Mouse (Mus musculus) intestine, embryonic 14.5 days (tissue): ENCODE data around the gene Zfand2b. TPM values are rescaled to one million over a fixed set of nuclear protein-coding genes. Genes with fewer than 3 reads are reported as not detected.
A peak's percentile ranks its signal among the peaks of the same experiment; 100 is the strongest.

ENCODE experiments used
- ATAC-seq: fragments of 200-750 bp; cut with Nextera tagmentation; replicated peaks from 2 replicates; pipeline ENCODE4 v1.8.0; 2017; ENCODE audit warnings: low read depth, moderate number of reproducible peaks, moderate TSS enrichment, moderate library complexity; ENCODE audit not compliant: low FRiP score, low TSS enrichment
- DNase-seq: peaks from one replicate; pipeline ENCODE4 v3.0.0-alpha.2; 2018; ENCODE audit warnings: low spot score
- H3K27ac ChIP-seq: fragments of 300-500 bp; sonication (generic); 2 replicates; pipeline ENCODE4 v1.5.1; 2014; ENCODE audit warnings: low read depth, mild to moderate bottlenecking, control low read depth
- H3K27me3 ChIP-seq: fragments of 300-500 bp; sonication (generic); replicated peaks from 2 replicates; pipeline ENCODE4 v1.6.1; 2014; ENCODE audit warnings: low read length, control low read depth; ENCODE audit not compliant: control insufficient read depth, insufficient read depth
- H3K36me3 ChIP-seq: fragments of 300-500 bp; sonication (generic); 2 replicates; pipeline ENCODE4 v1.6.1; 2014; ENCODE audit warnings: low read length, control low read depth; ENCODE audit not compliant: control insufficient read depth, insufficient read depth
- H3K4me1 ChIP-seq: fragments of 300-500 bp; sonication (generic); replicated peaks from 2 replicates; pipeline ENCODE4 v1.6.1; 2014; ENCODE audit warnings: low read length, control low read depth, mixed read lengths; ENCODE audit not compliant: control insufficient read depth, insufficient read depth
- H3K4me2 ChIP-seq: fragments of 300-500 bp; sonication (generic); 2 replicates; pipeline ENCODE4 v1.6.1; 2014; ENCODE audit warnings: low read length
- H3K4me3 ChIP-seq: fragments of 300-500 bp; sonication (generic); 2 replicates; pipeline ENCODE4 v1.5.1; 2014; ENCODE audit warnings: low read depth, low read length, control low read depth, mixed read lengths
- H3K9ac ChIP-seq: fragments of 300-500 bp; sonication (generic); 2 replicates; pipeline ENCODE4 v1.6.1; 2014; ENCODE audit warnings: mild to moderate bottlenecking, low read length
- H3K9me3 ChIP-seq: fragments of 300-500 bp; sonication (generic); 2 replicates; pipeline ENCODE4 v1.6.1; 2016; ENCODE audit warnings: low read length, control low read depth; ENCODE audit not compliant: control insufficient read depth
- WGBS: fragments of 180-500 bp; shearing (Covaris S2); extraction: QIAGEN DNeasy Blood & Tissue Kit; methylation state at CpG from one replicate; pipeline ENCODE4 v1.1.7; 2014; 5-methylcytosine and 5-hydroxymethylcytosine counted together
- polyA plus RNA-seq: library from polyadenylated mRNA; unstranded; fragments of >200 nt; fragmentation: Nextera tagmentation; extraction: Ambion mirVana; gene quantifications from 2 replicates; pipeline ENCODE4 v1.2.1, GENCODE M21; 2014

Zfand2b gene
- polyA plus RNA-seq, 1 experiment from 2014 or later = 36.5 TPM

- Histone ChIP-seq H3K27me3 (no peaks in the 10 kb centered on the region), H3K9ac (no peak overlapping the region), H3K4me1 (no peaks in the 10 kb centered on the region), H3K9me3 (no peaks in the 10 kb centered on the region), H3K27ac (no peak overlapping the region), H3K36me3 (no peaks in the 10 kb centered on the region), H3K4me2 (no peak overlapping the region), H3K4me3 (no peak overlapping the region)
- WGBS = 51% methylated on average over 3 of the region's 3 CpGs
- DNase-seq (no peak), ATAC-seq (no peak)
Measured at GRCm38 (mm10) chr1:75155837-75156236, 12.6 kb upstream of the Zfand2b start.

GRCm38 (mm10) chr1:75158990-75159389, 9.5 kb upstream of the Zfand2b start:
- no peak overlapping the region for H3K4me2 ChIP-seq

GRCm38 (mm10) chr1:75159540-75160255, 8.7 kb upstream of the Zfand2b start:
- WGBS = 64% methylated on average over 5 of the region's 5 CpGs
- ATAC-seq = no peak
- Histone ChIP-seq H3K27ac (no peak overlapping the region), H3K9me3 (no peaks in the 10 kb centered on the region), H3K4me1 (no peaks in the 10 kb centered on the region), H3K4me3 (no peak overlapping the region), H3K9ac (no peak overlapping the region), H3K4me2 (no peak overlapping the region), H3K27me3 (no peaks in the 10 kb centered on the region), H3K36me3 (no peaks in the 10 kb centered on the region)
- no peak for DNase-seq

More at GRCm38 (mm10) chr1:75158990-75159389, 9.5 kb upstream of the Zfand2b start:
- H3K36me3 ChIP-seq = no peaks in the 10 kb centered on the region
- DNase-seq = no peak
- no peak for ATAC-seq
- H3K27me3 ChIP-seq = no peaks in the 10 kb centered on the region
- no peak overlapping the region for H3K4me3 ChIP-seq
- no peak overlapping the region for H3K9ac ChIP-seq
- H3K27ac ChIP-seq = no peak overlapping the region
- no peaks in the 10 kb centered on the region for H3K4me1 ChIP-seq
- no peaks in the 10 kb centered on the region for H3K9me3 ChIP-seq

GRCm38 (mm10) chr1:75160256-75160617, 8.2 kb upstream of the Zfand2b start:
- no peaks in the 10 kb centered on the region for H3K4me1 ChIP-seq
- no peak overlapping the region for H3K27ac ChIP-seq
- no peaks in the 10 kb centered on the region for H3K27me3 ChIP-seq
- no peaks in the 10 kb centered on the region for H3K36me3 ChIP-seq
- H3K9me3 ChIP-seq = no peaks in the 10 kb centered on the region
- ATAC-seq (no peak), DNase-seq (no peak)
- 88% methylated on average over 4 of the region's 4 CpGs for WGBS
- H3K4me3 ChIP-seq = no peak overlapping the region
- H3K4me2 ChIP-seq = no peak overlapping the region
- no peak overlapping the region for H3K9ac ChIP-seq

GRCm38 (mm10) chr1:75168093-75168471, 364 bp upstream of the Zfand2b start:
- DNase-seq = no peak
- Histone ChIP-seq H3K4me2 (peak overlapping the region; percentile 67), H3K9me3 (no peaks in the 10 kb centered on the region), H3K9ac (peak overlapping the region; percentile 58), H3K36me3 (peaks cover 32% of the 10 kb centered on the region), H3K4me1 (peaks cover 4% of the 10 kb centered on the region; the same call in 1 of the 2 replicates), H3K27me3 (no peaks in the 10 kb centered on the region), H3K4me3 (peak overlapping the region; percentile 76), H3K27ac (no peak overlapping the region)
- ATAC-seq = peak; percentile 63; the same call in 1 of the 2 replicates
- WGBS = 6% methylated on average over 7 of the region's 7 CpGs

- ATAC-seq (peak; percentile 36), DNase-seq (no peak)
- WGBS = 6% methylated on average over 23 of the region's 23 CpGs
- Histone ChIP-seq H3K4me3 (peak overlapping the region; percentile 66), H3K27me3 (no peaks in the 10 kb centered on the region), H3K36me3 (peaks cover 38% of the 10 kb centered on the region), H3K9ac (peak overlapping the region; percentile 51), H3K4me1 (peaks cover 5% of the 10 kb centered on the region; the same call in 1 of the 2 replicates), H3K4me2 (peak overlapping the region; percentile 91), H3K27ac (no peak overlapping the region), H3K9me3 (no peaks in the 10 kb centered on the region)
Measured at GRCm38 (mm10) chr1:75179334-75180104, 11.1 kb downstream of the Zfand2b start.

GRCm38 (mm10) chr1:75180105-75180590, 11.7 kb downstream of the Zfand2b start, which contains the start of gene Abcb6:
Abcb6 (minus strand) TSS chr1:75180392.
- Histone ChIP-seq H3K4me1 (peaks cover 5% of the 10 kb centered on the region; the same call in 1 of the 2 replicates), H3K4me3 (peak within 1 kb of the TSS; percentile 66), H3K27me3 (no peaks in the 10 kb centered on the region), H3K9me3 (no peaks in the 10 kb centered on the region), H3K27ac (no peak within 1 kb of the TSS), H3K9ac (peak within 1 kb of the TSS; percentile 51), H3K4me2 (peak within 1 kb of the TSS; percentile 91), H3K36me3 (peaks cover 44% of the 10 kb centered on the region)
- peak; percentile 90 for DNase-seq
- peak; percentile 89 for ATAC-seq
- WGBS = under 1% methylated on average over 31 of the region's 31 CpGs

- peaks cover 5% of the 10 kb centered on the region; the same call in 1 of the 2 replicates for H3K4me1 ChIP-seq
- peaks cover 45% of the 10 kb centered on the region for H3K36me3 ChIP-seq
- no peak overlapping the region for H3K9ac ChIP-seq
- no peak for DNase-seq
- no peaks in the 10 kb centered on the region for H3K9me3 ChIP-seq
- H3K27me3 ChIP-seq = no peaks in the 10 kb centered on the region
- WGBS = 27% methylated on average over 7 of the region's 7 CpGs
- H3K4me3 ChIP-seq = peak overlapping the region; percentile 66; the same call in 1 of the 2 replicates
- no peak for ATAC-seq
- H3K27ac ChIP-seq = no peak overlapping the region
- H3K4me2 ChIP-seq = peak overlapping the region; percentile 91
Measured at GRCm38 (mm10) chr1:75180741-75181140, 12.3 kb downstream of the Zfand2b start.
